Mouse (Mus musculus): Measurements from ENCODE around the gene Pdlim4. TPM values are rescaled to one million over a fixed set of nuclear protein-coding genes. Genes with fewer than 3 reads are reported as not detected.
"Not testable (repeated sequence)": the region's sequence is repeated elsewhere in the genome, so short reads cannot be mapped to it uniquely, and the experiment has no call there.

The Pdlim4 gene
- polyA plus RNA-seq, 1 experiment = 89.8 TPM

DNA sequence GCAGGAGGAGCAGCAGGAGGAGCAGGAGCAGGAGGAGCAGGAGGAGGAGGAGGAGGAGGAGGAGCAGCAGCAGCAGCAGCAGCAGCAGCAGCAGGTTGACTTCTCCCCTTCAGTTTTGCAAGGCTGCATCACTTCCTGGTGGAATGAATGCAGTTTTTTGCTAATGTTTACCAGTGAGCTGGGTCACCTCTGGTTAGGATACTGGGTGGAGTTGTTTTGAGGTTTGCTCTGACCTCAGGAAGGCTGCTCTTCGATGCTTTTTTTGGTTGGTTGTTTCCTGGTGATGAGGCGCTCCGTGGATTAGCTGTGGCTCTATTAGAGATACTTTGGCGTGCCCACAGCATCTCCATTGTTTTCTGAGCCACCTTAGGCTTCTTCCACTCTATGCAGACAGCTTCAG lies 51.2 kb downstream of the Pdlim4 start:
- DNase-seq (ENCODE audit: low read depth) = no peak

DNA sequence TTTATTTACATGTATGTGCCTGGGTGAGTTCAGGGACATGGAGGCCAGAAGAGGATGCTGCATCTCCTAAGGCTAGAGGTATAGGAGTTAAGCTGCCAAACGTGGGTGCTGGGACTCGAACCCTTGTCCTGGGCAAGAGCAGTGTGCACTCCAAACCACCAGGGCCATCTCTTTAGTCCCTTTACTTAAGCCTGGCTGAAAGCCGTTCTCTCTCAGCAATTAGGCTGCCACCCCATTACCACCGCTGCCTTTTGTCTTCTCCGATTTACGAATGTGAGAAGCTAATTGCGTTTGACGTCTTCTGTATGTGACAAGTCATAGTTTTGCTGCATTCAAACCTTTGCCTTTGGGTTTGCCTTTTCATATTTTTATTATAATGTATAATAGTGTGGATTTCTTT lies 52.8 kb downstream of the Pdlim4 start:
- no peak for DNase-seq (ENCODE audit: low read depth)

DNA sequence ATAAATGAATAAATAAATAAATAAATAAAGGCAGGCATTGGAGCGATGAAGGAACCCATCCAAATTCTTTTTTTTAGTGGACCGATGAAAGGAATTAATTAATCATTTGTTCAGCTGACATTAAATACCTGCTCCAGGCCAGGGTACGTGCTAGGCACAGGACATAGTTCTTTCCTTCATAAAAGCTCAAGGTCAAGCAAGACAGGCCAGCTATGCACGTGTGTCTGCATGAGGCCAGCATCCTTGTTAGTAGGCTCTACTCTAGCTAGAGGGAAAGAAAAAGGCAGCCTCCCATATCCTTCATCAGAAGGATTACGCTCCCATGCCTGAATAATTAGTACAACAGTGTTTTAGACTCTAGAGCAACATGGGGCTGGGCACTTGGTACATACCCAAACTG lies 55.9 kb downstream of the Pdlim4 start:
- DNase-seq (ENCODE audit: low read depth) = no peak

DNA sequence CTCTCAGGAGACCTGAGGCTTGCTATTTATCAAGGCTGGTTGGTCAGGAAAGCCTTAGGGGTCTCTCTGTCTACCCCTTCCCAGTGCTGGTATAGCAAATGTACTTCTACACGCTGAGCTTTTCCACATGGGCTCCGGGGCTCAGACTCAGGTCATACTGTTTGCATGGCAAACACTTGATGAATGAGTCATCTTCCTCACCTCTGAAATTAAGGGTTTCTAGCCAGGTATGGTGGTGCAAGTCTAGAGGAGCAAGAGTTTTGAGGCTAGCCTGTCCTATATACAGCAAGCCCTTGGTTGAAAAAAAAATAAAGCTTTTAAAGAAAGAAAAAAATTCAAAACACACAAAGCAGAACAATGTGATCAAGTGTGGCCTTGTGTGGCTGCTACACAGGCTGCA lies 57.6 kb downstream of the Pdlim4 start:
- no peak for DNase-seq (ENCODE audit: low read depth)

DNA sequence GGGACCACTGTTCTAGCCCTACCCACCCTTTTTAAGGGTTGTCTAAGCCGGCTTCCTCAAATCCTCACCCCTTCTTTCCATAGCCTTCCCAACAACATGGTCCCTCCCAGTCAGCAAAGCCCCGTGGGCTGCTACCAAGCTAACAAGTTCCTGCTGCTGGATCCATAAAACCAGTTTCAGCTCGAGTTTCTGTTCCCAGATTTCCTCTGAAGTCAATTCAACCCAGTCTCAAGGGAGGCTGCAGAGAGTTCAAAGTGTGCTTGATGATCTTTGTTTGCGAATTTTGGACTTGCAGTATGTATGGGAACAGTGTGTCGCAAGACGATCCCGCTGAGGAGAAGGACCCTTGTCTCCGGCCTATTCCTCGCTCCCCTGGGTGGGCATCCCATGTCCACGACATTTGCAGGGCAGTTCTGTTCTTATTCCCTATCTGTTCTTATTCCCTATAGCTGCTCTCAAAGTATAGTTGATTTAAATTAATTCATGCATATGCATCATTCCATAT lies 60.3 kb downstream of the Pdlim4 start:
- no peak for DNase-seq (ENCODE audit: low read depth)

DNA sequence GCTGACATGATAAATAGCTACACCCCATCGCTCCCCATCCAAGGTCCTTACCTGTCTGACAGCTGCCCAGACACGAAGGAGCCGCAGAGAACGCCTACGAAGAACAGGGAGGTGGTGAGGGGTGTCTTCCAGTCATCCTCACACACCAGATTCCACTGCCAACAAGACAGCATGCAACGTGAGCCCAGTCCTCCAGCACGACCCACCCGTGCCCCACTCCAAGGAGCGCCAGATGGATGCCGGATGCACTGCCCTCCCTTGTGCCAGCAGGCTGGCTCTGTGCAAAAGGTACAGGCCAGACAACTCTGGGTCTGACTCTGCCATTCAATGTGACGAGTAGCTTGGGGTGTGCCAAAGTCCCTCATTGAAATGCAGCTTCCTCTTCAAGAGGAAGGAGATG lies 61.1 kb downstream of the Pdlim4 start:
- DNase-seq (ENCODE audit: low read depth) = no peak

DNA sequence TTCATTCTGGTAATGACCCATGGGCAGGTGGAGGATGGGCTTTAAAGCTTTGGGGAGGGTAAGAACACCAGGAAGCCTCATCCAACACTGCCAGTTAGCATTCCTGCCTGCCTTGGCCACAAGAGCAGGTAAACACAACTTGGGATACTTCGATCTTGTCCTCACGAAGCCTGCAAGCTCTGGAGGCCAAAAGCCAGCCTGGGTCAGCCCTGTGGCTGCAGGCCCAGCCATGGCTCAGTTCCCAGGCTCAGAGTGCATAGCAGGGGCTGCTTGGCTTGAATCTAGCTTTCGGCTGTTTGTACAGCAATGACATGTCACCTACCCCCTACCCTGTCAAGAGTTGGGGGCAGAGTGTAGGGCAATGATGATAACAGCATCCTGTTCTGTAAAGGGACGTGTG lies 61.9 kb downstream of the Pdlim4 start:
- no peak for DNase-seq (ENCODE audit: low read depth)

DNA sequence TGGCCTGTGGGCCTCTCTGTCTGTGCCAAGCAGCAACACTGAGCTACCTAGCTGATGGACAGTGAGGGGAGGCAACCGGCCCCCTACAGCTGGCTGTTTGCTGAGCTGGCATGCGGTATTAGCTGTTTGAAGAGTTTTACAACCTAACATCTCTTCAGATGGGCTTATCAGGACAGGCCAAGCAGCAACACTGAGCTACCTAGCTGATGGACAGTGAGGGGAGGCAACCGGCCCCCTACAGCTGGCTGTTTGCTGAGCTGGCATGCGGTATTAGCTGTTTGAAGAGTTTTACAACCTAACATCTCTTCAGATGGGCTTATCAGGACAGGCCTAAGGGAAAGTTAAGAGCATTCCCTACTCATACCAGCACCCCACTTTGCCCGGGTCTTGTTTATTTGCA lies 62.5 kb downstream of the Pdlim4 start:
- not testable (repeated sequence) for DNase-seq (ENCODE audit: low read depth)

Other genes with a start within 250 kb of the Pdlim4 start
- gene Gm12216, start 209.8 kb downstream of the Pdlim4 start, polyA plus RNA-seq (2012; rRNA removed) = 5.8 and 7.0 TPM in 2 replicates
- 41.1 and 58.0 TPM in 2 replicates for gene Slc22a5, start 177.4 kb downstream of the Pdlim4 start, polyA plus RNA-seq (2012; rRNA removed)
- 4.4 and 5.0 TPM in 2 replicates for gene Slc22a21, start 88.7 kb downstream of the Pdlim4 start, polyA plus RNA-seq (2012; rRNA removed)
- 8.7 and 16.5 TPM in 2 replicates for gene Slc22a4, start 40.9 kb downstream of the Pdlim4 start, polyA plus RNA-seq (2012; rRNA removed)
- gene P4ha2, start 31.1 kb upstream of the Pdlim4 start, polyA plus RNA-seq (2012; rRNA removed) = 60.1 and 75.4 TPM in 2 replicates
- not detected in 2 replicates for gene Csf2, start 180.7 kb upstream of the Pdlim4 start, polyA plus RNA-seq (2012; rRNA removed)
- gene Il3, start 198.3 kb upstream of the Pdlim4 start, polyA plus RNA-seq (2012; rRNA removed) = not detected in 2 replicates
- 0.69 and 0.82 TPM in 2 replicates for gene Acsl6, start 234.8 kb upstream of the Pdlim4 start, polyA plus RNA-seq (2012; rRNA removed)

Measured in gonadal fat pad, adult 2 months (tissue).